Mouse (Mus musculus) splenic B cell, adult 2 months (primary cell): Measurements from ENCODE around the gene Rcan3.
A peak's percentile ranks its signal among the peaks of the same experiment; 100 is the strongest.

Source experiments
- DNase-seq: peaks from one replicate; pipeline ENCODE4 v3.0.0-alpha.2; 2011; ENCODE audit warnings: low read depth, low spot score
- H3K27me3 ChIP-seq: 2 replicates; pipeline ENCODE4 v1.6.1; 2012; ENCODE audit warnings: mild to moderate bottlenecking, low read length, moderate library complexity, mixed read lengths; ENCODE audit not compliant: control insufficient read depth, poor library complexity, insufficient read depth, severe bottlenecking
- H3K36me3 ChIP-seq: 2 replicates; pipeline ENCODE4 v1.6.1; 2012; ENCODE audit warnings: mild to moderate bottlenecking, low read length, moderate library complexity, mixed read lengths; ENCODE audit not compliant: control insufficient read depth, poor library complexity, insufficient read depth, severe bottlenecking

Rcan3 gene

GRCm38 (mm10) chr4:135396303-135396702 lies 37.4 kb downstream of the Rcan3 start:
- H3K27me3 ChIP-seq = peaks cover 2% of the 10 kb centered on the region; the same call in 1 of the 2 replicates
- DNase-seq = peak; percentile 18
- no peaks in the 10 kb centered on the region for H3K36me3 ChIP-seq

GRCm38 (mm10) chr4:135395375-135395774 lies 38.3 kb downstream of the Rcan3 start:
- Histone ChIP-seq H3K27me3 (peaks cover 2% of the 10 kb centered on the region; the same call in 1 of the 2 replicates), H3K36me3 (no peaks in the 10 kb centered on the region)
- no peak for DNase-seq

DNA sequence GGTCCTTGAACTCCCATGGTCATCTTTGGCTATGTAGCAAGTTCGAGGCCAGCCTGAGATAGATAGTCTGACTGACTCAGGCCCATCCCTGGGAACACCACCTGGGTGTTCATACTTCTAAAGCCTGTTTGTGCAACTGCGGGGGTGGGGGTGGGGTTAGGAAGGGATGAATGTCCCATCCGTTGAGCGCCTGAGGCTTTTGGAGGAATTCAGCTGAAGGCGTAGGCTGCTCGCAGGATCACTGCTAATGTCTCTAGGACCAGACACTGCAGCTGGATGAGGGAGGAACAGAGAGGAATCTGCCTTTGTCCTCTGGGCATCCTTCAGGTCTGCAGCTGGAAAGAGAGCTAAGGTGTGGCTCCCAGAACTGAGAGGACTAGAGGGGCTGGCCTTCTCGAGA lies 39.0 kb downstream of the Rcan3 start:
- DNase-seq = no peak
- peaks cover 2% of the 10 kb centered on the region; the same call in 1 of the 2 replicates for H3K27me3 ChIP-seq
- H3K36me3 ChIP-seq = no peaks in the 10 kb centered on the region

GRCm38 (mm10) chr4:135393381-135393780 lies 40.3 kb downstream of the Rcan3 start:
- DNase-seq = no peak
- Histone ChIP-seq H3K36me3 (no peaks in the 10 kb centered on the region), H3K27me3 (peaks cover 2% of the 10 kb centered on the region; the same call in 1 of the 2 replicates)

GRCm38 (mm10) chr4:135392801-135393200 lies 40.9 kb downstream of the Rcan3 start:
- H3K27me3 ChIP-seq = peaks cover 2% of the 10 kb centered on the region; the same call in 1 of the 2 replicates
- no peaks in the 10 kb centered on the region for H3K36me3 ChIP-seq
- no peak for DNase-seq

GRCm38 (mm10) chr4:135391014-135391413 lies 42.6 kb downstream of the Rcan3 start:
- no peak for DNase-seq

DNA sequence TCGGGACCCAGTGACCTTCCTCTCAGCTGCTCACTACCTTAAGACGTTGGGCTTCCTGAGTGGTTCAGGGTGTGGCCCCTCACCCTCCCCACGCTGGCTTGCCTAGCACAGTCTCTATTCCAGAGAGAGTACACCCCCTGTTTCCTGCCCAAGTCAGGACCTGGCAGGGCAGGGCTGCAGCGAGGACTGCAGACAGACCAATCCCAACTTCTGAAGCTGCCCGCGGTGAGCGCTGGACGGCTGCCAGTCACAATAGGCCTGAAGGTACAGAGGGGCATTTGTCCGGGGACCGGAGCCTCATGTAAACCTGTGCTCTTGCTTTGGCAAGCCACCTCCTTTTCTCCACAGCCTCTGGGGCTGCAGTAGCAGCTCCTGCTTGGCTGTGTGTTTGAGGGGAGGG lies 48.0 kb downstream of the Rcan3 start:
- DNase-seq = no peak
- no peaks in the 10 kb centered on the region for H3K36me3 ChIP-seq
- H3K27me3 ChIP-seq = no peaks in the 10 kb centered on the region

More at GRCm38 (mm10) chr4:135391014-135391413, 42.6 kb downstream of the Rcan3 start:
- no peaks in the 10 kb centered on the region for H3K27me3 ChIP-seq
- H3K36me3 ChIP-seq = no peaks in the 10 kb centered on the region

DNA sequence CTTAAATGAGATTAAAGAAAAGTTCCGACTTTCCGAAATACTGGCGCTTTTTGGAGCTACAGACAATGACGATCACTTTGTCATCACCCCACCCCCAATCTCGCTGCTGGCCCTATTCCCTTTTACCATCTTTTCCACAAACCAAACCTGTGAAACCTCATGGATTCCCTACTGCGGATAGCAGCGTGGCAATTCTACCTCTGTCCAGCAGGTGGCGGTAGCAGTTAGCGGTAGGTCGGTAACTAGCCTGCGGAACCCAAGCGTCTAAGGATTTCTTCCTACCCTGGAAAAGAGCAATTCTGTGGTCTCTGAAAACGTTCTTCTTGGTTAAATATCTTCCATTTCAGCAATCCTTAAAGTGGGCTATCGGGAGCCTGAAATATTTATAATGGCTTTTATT lies 51.3 kb downstream of the Rcan3 start:
- DNase-seq = peak; percentile 86
- Histone ChIP-seq H3K27me3 (no peaks in the 10 kb centered on the region), H3K36me3 (no peaks in the 10 kb centered on the region)

- H3K27me3 ChIP-seq = no peaks in the 10 kb centered on the region
- DNase-seq = no peak
- H3K36me3 ChIP-seq = no peaks in the 10 kb centered on the region
Observed at GRCm38 (mm10) chr4:135381355-135381754, 52.3 kb downstream of the Rcan3 start.

DNA sequence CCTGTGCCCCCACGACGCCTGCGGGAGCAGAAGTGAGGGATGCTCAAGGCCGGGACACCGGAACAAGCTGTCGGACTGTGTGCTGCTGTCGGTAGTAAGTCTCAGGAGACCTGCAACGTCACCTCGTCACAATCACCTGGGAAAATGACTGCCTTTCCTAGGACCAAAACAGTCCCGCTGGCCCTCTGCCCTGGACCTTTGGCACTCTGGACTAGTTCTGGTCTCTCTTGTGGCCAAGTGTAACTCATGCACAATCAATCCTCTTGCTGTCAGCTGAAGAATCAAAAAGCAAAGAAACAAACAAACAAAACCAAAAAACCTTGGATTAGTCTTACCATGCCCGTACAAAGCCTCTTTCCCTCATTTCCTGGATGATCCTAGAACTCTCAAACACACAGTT lies 56.4 kb downstream of the Rcan3 start:
- Histone ChIP-seq H3K27me3 (no peaks in the 10 kb centered on the region), H3K36me3 (no peaks in the 10 kb centered on the region)
- no peak for DNase-seq

DNA sequence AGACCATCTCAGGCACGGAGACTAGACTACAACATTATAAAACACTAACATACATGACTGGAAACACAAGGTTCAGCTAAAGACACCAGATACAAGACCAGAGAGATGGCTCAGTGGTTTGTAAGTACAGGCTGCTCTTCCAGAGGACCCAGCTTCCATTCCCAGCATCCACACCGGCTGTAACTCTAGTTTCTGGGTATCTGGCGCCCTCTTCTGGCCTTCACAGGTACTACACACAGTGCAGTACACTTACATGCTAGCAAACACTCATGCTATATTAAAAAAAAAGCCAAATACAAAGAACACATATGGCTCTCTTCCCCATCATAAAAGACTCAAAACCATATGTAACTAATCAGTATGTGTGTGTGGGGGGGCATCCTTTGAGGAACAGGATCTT lies 58.2 kb downstream of the Rcan3 start:
- peak; percentile 41 for DNase-seq
- no peaks in the 10 kb centered on the region for H3K36me3 ChIP-seq
- no peaks in the 10 kb centered on the region for H3K27me3 ChIP-seq

DNA sequence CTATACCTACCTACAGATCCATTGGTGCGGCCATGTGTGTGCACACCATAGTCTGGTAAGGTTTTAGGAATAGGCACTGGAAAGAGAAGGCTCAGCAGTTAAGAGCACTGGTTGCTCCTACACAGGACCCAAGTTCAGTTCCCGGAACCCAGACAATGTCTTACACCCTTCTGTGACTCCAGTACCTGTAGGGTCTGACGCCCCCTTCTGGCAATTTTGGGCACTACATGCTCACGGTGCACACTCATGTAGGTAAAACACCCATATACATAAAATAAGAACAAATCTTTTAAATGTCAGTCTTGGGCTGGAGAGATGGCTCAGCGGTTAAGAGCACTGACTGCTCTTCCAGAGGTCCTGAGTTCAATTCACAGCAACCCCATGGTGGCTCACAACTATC lies 60.4 kb downstream of the Rcan3 start:
- DNase-seq = peak; percentile 27
- Histone ChIP-seq H3K36me3 (no peaks in the 10 kb centered on the region), H3K27me3 (no peaks in the 10 kb centered on the region)

GRCm38 (mm10) chr4:135370372-135370771 lies 63.3 kb downstream of the Rcan3 start:
- Histone ChIP-seq H3K36me3 (no peaks in the 10 kb centered on the region), H3K27me3 (no peaks in the 10 kb centered on the region)
- DNase-seq = no peak

DNA sequence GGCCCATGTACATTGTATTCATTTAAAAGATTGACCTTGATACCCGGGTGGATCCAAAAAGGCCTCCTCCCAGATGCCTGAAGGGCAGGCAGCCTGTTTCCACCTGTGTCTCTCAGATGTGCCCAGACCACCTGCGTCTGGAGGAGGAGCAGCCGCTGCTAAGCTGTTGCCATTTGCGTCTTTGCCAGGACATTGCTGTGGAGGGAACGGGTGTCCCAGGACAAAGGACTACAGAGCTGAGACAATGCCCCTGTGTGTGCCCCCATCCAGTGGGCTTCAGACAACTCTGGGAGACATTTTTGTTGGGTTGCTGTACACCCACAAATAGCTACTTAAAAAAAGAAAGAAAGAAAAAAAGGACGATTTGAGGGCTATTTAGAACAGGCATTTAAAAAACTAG lies 70.8 kb downstream of the Rcan3 start:
- Histone ChIP-seq H3K27me3 (no peaks in the 10 kb centered on the region), H3K36me3 (no peaks in the 10 kb centered on the region)
- no peak for DNase-seq
